Mouse (Mus musculus) left cerebral cortex, adult 8-10 months (tissue): ENCODE results near the gene Noct. TPM values are rescaled to one million over a fixed set of nuclear protein-coding genes. Genes with fewer than 3 reads are reported as not detected.
"Not testable (repeated sequence)": the region's sequence is repeated elsewhere in the genome, so short reads cannot be mapped to it uniquely, and the experiment has no call there.

Experiments
- DNase-seq, 2 experiments: peaks; one replicate each; pipeline ENCODE4 v3.0.0; 2022; ENCODE audit warnings: low spot score in 2 of 2
- total RNA-seq, 4 experiments: library from RNA; stranded (reverse); gene quantifications; 2 replicates each; pipeline ENCODE4 v1.2.4; 2022

Noct gene
- 10 to 100 TPM; 43.4 to 46.2 (median 44.4) TPM for total RNA-seq

DNA sequence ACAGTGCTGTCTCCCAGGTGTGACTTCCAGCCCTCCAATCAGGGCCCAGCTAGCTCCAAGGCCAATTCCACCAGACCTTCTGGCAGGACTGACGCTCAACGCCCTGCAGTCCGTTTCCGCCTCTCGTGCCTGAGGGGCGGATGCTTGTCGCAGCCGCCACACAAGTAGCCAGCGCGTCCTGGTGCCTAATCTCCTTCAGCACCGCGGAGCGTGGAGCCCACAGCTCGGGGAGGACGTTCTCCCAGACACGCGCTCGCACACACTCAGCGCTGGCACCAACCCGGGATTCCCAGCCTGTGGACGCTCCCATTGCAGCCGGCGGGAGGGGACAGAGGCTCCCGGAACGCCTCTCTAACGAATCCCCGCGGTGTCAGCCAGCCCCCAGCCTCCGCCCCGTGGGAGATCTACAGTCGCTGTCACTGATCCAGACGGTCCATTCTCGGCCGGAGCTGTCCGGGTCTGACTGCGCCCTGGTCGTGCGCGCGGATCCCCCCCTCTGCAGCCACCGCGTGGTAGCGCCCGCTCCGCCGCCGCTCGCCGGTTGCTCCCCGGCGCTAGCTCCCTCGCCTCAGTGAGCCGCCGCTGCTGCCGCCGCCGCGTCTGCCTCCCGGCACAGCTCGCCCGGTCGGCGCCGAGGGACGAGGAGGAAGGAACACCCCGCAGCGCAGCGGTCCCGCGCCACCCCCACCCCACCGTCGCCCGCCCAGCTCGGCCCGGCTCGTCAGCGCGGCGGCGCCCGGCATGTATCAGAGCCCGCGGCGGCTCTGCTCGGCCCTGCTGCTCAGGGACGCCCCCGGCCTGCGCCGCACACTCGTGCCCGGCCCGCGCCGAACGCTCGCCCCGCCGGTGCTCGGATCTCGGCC is at the start of gene Noct:
Gene Noct (plus strand): TSS at position 85 of the 863 bp plus-strand sequence.
- peak; percentile 84 to 87 for DNase-seq

DNA sequence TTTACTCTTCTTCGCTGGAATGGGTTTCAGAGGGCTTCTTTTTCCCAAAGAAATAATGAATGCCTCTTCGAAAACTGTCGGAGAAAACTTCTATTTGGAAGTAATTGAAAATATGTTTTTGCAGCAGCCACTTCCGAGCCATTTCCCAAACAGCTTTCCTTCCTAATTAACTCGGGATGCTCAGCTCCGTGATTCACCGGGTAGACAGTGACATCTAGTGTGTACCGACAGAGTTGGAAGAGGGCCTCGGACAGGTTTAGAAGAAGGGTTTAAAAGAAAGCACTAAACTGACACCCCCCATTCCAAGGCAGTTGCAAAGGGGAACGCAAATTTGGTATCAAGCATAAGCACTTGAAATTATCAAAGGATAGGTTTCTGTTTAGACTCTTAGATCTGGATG is 46.1 kb upstream of the Noct start:
- DNase-seq: no peak

DNA sequence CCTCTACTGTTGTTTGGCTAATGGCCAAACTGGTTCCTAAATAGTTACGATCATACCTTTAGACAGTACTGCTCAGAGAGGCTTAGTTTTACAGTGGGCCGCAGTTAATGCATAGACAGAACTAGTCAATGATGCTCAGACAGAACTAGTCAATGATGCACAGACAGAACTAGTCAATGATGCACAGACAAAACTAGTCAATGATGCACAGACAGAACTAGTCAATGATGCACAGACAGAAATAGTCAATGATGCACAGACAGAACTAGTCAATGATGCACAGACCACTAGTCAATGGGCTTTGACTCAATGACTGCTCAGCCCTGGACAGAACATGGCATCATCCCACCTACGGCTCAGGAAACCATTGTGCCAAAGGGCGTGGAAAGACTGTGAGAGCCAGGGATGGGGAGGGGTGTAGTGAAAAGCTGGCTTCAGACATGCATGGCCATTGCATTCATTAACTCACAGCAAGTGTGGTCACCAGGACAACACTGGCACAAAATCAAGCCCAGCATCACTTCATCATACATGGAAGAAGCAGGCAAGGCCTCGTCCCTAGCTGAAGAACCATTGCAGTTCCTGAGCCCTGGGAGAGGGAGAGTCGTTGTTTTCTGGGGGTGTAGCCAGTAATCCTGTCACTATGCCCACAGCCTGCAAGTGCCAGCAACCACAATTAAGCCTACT is 44.6 kb upstream of the Noct start:
- DNase-seq: no peak

DNA sequence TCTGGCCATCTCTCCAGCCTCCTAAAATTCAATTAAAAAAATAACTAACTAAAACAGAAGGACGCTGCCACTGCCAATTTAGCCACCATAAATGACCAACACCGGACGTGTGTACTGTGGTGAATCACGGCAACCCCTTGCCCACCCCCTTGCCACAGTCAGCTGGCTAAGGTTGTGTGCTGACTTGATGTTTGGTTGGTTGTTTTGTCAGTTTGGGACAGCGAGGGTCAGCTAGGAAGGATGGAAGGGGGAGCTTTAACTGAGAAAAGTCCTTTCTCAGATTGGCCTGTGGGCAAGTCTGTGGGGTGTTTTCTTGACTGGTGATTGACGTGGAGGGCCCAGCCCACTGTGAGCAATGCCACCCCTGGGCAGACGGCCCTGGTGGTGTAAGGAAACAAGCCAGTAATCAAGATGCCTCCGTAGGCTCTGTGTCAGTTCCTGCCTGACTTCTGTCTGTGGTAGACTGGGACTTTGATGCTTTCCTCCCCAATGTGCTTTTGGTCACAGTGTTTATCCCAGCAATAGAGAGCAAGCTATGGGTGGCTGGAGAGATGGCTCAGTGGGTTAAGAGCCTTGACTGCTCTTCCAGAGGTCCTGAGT is 43.8 kb upstream of the Noct start:
- no peak for DNase-seq

DNA sequence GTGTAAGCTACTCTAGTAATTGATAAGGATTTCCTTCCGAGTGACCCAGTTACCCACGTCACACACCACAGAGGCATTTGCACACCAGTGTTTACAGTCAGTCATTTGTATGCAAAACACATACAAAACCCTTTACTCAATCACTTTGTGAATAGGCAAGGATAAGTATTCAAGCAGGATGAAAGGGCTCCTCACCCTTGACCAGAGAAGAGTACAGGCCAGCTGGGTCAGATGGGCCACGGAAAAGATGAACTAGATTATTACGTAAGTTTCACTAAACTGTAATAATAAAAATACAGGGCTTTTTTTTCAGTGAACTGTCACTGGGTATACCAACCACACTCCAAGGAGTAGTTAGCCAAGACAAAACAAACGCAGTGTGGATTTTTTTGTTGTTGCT is 41.8 kb upstream of the Noct start:
- no peak for DNase-seq

DNA sequence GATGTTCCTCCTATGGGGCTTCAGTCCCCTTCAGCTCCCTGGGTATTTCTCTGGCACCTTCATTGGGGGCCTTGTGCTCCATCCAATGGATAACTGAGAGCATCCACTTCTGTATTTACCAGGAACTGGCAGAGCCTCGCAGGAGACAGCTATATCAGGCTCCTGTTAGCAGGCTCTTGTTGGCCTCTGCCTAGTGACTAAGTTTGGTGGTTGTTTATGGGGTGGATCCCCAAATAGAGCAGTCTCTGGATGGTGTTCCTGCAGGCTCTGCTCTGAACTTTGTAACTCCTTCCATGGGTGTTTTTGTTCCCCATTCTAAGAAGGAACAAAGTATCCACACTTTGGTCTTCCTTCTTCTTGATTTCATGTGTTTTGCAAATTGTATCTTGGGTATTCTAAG is 40.7 kb upstream of the Noct start:
- DNase-seq: not testable (repeated sequence)

DNA sequence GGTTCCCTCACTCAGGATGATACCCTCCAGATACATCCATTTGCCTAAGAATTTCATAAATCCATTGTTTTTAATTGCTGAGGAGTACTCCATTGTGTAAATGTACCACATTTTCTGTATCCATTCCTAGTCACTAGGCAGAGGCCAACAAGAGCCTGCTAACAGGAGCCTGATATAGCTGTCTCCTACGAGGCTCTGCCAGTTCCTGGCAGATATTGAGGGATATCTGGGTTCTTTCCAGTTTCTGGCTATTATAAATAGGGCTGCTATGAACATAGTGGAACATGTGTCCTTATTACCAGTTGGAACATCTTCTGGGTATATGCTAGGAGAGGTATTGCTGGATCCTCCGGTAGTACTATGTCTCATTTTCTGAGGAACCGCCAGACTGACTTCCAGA is 40.3 kb upstream of the Noct start:
- not testable (repeated sequence) for DNase-seq

DNA sequence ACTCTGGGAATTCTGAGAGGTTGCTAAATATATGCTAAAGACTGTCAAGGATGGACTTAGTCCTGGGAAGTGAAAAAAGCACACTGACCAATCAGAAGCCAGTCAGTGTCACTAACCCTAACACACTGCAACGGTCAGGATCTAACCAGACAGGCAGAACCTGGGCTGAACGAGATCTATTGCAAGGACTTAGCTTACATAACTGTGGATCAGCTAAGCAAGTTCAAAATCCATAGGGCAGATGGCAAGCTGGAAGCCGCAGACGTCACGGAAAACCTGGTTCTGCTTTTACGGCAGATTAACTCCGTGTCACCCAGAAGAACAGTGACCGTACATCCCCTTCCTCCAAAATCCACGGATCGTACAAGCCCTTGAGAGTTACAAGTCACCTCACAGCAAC is 39.5 kb upstream of the Noct start:
- no peak for DNase-seq

DNA sequence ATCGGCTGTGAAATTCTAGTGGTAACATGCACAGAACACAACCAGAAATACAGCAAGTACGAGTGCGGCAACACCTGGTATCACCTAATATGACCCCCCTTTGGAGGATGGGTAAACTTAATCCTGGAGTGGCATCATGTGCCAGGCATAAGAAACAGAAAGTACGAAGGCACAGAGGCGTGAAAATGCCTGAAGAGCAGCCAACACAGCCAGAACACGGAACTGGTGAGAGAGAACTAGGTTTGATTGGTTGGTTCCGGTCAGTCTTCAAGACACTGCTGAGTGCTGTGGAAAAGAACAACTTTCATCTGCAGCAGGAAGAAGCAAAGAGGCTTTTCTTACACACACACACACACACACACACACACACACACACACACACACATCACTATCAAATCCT is 38.8 kb upstream of the Noct start:
- no peak for DNase-seq

DNA sequence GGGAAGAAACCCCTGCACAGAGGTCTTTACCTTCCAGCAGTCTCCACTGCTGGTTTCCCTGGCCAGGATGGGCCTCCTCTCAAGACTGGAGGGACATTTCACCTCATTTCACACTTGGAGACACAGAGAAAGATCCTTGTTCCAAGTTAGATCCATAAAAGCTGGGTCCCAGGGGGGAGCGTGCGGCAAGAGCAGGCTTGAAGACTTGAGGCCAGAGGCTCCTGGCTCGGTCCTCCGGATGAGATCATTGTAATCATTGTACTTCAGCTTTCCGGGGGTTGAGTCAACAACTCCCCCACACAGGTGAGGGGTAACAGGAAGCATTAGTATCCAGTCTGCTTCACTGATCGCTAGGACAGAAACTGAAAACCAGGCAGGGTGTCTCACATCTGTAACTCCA is 30.2 kb upstream of the Noct start:
- DNase-seq: no peak

DNA sequence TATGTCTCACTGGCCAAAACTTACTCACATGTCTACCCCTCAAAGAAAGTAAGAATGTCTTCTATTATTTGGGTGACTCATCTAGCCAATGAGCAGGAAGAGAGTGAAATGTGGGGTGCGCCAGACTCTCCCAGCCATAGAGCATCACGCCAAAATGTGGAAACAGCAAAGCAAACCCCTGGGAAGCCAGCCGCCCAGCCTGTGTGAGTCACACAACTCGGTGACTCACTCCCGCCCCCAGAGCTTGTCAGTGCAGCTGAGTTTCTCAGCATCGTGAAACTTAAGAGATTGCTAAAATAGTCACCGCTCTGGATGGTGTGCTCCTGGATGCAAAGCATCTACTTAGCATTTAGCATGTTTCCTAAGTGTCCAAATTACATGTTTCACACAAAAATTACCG is 28.9 kb upstream of the Noct start:
- peak; percentile 53 to 92 for DNase-seq

DNA sequence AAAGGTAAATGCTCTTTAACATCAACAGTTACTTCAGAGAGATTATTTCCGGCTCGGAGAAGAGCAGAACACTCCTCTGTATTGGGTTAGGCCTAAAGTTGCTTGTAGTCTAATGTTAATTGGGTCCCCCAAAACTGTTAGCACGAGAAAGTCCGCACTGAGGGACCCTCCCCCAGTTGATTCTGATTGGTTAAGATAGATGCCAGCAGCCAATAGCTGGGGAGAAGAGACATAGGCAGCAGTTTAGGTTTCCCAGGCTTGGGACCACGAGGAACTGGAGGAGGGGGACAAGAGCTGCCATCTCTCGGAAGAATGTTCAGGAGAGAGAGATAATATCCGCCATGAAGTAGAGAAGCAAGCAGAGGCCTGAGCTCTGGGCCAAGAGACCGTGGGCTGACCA is 28.5 kb upstream of the Noct start:
- peak; percentile 29 to 49 for DNase-seq

DNA sequence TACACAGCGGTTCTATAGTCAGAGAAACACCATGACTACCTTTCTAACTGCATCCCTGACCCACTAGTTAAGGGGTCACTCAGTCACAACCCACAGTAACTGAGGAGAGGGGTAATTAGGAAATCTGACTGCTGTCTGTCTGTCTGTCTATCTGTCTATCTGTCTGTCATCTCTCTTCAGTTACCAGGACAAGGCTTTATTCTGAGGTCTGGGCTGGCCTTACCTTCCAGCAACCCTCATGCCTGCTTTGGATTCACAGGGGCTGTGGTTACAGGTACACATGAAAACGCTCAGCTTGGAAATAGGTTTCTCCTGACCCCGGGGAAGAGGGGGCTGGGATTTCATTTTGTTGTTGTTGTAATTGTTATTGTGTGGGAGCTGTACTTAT is 27.5 kb upstream of the Noct start:
- DNase-seq: no peak

DNA sequence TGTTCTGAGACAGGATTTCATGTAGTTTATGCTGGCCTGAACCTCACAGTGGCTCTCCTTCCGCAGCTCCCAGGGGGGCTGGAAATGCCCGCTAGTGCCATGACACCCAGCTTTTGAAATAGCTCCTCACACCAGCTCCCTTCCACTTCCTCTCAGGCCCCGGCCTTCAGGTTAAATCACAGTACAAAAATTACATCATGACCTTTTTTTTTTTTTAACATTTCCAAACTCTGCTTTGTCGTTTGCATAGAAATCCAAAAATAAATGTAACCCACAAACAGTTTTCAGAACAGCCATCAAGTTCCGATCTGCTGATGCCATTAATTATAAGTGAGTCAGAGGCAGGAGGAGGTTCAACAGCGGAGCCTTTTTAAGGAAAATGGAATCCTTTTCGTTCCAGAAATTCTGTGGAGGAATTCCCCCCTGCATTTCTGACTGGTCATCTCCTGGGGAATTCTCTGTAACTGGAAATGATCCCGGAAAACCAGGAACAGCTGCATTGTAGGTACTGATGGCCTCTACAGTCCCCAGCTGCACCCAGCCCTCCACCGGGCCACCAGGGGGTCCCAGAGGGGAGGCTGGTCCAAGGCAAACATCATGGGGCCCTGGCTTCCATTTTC is 27.0 kb upstream of the Noct start:
- DNase-seq: no peak

DNA sequence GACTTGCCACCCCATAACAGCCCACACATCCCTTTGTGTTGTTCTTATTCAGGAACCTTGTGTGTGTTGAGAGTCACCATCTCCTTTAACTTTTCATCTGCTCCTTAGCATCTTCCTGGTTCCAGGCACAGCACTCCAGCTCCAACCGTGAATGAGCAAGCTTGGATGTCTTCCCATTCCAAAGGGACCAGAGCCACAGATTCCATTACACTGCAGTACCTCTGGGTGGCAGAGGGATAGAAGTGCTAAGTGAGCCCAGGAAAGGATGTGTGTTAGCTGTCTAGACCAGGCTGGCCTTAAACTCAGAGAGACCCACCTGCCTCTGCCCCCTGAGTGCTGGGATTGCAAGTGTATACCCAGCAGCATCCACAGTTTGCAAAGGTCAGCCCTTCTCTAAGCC is 26.0 kb upstream of the Noct start:
- no peak for DNase-seq

DNA sequence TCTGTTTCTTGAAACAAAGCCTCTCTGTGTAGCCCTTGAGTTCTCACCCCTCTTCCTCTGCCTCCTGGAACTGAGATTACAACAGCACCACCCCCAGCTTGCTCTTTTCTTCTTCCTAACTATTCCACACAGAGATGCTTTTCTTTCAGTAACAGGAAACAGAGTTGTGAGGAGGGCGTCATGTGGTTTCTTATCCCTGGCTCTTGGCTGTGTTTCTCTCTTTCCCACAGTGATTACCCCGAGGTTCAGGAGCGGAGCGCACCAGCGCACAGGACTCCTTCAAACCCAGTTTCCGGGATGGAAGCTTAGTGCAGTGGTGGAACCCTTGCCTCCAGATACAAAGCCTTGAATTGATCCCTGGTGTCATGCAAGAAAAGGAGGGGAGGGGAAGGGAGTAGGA is 25.1 kb upstream of the Noct start:
- no peak for DNase-seq

DNA sequence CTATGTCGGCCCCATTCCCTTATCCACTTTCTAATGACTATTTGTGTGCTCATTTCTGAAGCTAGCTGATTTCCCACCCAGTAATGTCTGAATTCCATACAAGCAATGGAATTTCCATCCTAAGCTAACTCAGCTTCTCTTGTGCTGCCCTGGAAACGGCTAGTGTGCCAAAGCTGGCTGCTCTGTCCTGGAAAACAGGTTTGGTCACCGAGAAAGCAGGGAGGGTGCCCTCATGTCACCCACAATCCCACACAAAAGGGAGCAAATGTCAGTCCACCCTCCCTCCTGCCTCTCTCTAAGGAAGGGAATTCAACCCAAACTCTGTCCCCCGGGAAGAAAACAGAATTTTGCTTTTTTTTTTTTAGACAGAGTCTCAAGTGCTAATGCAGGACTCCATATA is 23.9 kb upstream of the Noct start:
- no peak for DNase-seq

DNA sequence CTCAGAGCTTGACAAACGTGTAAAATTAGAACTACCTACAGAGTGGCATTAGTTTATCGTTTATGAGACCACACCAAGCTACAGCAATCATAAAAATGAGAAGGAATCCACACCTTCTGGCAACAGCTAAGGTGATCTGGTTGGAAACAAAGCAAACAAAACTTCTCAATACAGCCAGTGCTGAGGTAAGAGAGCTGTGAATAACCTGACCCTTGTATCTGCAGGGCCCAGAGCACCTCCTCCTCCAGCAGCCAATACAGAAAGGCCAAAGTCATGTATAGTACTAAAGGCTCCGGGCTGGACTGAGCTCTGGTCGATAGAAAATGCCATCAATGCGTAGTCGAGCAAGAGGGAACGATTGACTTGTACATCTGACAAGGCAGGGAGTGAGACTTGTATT is 23.4 kb upstream of the Noct start:
- no peak for DNase-seq

DNA sequence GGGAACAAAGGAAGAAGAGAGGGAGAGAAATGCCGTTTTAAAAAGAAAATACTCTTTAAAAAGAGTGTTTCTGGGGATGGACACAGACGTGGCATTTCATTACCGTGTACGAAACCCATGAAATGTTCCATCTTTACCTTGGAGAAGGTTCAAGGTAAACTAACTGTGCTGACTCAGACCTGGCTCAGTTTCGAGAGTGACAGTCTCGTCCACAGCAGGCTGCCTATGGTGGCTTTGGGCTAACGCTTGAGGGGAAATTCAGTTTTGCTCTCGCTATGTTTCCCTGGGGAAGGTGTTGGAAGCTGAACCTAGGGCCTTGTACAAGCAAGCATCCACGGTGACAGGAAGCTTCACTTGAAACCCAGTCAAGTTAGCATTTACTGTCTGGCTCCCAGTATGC is 22.3 kb upstream of the Noct start:
- no peak for DNase-seq

DNA sequence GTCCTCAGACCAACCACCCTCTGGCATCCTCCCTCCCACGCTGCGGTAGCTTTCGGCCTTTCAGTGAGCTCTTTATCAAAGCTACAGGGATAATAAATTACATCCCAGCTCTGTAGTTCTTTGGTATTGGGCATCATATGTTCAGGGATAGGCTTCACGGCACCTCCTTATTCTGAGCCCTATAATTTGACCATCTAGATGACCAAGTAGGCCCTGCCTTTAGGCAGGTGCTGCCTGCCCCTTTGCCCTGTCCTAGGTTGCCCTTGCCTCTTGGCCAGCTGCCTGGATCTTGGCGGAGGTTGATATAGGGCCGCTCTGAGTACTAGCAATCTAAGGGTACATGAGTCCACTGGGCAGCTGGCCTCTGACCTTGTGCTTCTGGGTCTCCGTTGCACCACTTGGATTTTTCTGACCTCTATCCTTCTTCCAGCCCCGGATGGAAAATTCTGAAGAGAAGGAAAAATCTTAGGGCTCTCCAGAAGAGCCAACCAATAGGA is 21.7 kb upstream of the Noct start:
- DNase-seq: no peak

DNA sequence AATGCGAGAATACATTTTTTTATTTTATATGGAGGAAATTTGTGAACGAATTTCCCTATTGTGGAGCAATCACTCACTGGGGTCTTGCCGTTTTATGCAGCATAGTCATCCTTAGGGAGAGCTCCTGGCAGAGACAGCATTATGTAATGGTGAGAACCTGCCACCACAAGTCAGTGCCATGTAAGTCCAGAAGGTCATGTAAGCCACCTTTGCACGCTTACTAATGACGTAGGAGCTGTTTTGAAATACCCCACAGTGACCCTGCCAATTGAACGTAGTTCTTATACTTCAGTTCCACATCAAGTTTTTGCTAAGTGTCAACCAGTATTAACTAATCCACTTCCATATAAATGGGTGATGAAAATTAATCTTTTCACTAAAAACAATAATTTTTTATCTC is 20.3 kb upstream of the Noct start:
- no peak for DNase-seq

DNA sequence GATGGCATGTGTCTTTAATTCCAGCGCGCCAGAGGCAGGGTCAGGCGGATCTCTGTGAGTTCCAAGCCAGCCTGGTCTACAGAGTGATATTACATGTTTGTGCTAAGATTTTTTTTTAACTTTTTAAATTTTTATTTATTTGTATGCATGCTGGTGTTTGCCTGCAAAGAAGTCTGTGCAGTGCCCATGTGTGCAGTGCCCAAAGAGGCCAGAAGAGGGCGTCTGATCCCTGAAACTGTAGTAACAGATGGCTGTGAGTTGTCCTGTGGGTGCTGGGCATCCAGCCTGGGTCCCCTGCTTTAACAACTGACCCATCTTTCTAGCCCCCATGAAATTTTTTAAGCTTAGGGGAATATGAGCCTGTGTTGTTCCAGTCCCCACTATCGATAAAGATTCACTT is 19.8 kb upstream of the Noct start:
- DNase-seq: no peak
